Mouse (Mus musculus) urinary bladder, postnatal 14 days (tissue): ENCODE results near the gene Izumo2.
"Not testable (repeated sequence)": the region's sequence is repeated elsewhere in the genome, so short reads cannot be mapped to it uniquely, and the experiment has no call there.

Experiments used
- DNase-seq: peaks from one replicate; pipeline ENCODE4 v3.0.0; 2021; ENCODE audit warnings: low spot score

Gene Izumo2

DNA sequence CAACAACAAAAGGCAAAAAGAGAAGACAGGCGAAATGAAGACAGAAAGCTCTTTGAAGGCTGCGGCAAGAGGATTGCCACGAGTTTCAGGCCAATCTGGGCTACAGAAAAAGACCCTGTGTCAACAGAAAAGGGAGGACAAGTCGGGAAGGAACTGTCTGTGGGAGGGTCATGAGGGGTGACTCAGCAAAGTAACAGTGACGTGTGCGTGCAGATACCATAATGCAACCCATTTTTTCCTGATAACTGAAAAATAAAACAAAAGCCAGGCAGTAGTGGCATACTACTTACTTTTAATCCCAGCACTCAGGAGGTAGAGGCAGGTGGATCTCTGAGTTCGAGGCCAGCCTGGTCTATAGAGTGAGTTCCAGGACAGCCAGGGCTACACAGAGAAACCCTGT, 10.6 kb upstream of the Izumo2 start:
- DNase-seq = no peak

GRCm38 (mm10) chr7:44701921-44702320, 6.6 kb upstream of the Izumo2 start:
- peak; percentile 19 for DNase-seq

DNA sequence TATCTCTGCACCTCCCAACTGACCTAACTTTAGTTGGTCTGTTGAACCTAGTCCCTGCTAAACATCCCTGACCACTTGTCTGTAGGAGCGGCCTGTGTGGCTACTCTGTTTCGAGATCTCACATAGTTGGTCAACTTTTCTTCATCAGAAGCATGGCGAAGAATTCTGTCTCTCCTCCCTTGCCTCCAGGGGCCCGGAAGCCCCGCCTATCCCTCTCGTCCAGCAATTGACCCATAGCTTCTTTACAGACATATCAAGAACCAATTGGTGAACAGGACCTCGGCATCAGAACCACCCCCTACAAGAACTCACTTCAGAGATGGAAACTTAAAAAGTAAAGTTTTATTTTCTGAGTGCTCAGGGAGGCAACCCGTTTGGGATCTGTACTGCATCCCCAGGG, 5.6 kb upstream of the Izumo2 start:
- DNase-seq = no peak

- peak; percentile 27 for DNase-seq
These were observed 4.2 kb upstream of the Izumo2 start for GRCm38 (mm10) chr7:44704363-44704762.

DNA sequence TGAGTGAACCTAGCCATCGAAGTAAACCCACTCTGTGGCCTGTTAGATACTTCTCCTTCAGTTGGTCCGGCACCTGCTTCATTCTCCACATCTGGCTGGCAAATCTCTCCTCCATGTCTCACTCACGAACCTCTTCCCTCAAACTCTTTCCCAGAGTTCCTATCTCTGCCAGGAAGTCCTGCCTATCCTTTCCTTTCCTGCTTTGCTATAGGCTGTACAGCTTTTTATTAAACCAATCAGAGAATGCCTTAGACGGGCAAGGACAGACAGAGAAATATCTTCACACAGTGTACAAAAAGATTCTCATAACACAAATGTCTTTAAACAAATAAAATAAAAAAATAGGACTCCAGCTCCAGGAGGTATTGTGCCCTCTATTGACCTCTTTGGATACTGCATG, 3.5 kb upstream of the Izumo2 start:
- no peak for DNase-seq

GRCm38 (mm10) chr7:44706322-44706721, 2.2 kb upstream of the Izumo2 start:
- no peak for DNase-seq

GRCm38 (mm10) chr7:44707169-44707675, 1.3 kb upstream of the Izumo2 start:
- DNase-seq = no peak

DNA sequence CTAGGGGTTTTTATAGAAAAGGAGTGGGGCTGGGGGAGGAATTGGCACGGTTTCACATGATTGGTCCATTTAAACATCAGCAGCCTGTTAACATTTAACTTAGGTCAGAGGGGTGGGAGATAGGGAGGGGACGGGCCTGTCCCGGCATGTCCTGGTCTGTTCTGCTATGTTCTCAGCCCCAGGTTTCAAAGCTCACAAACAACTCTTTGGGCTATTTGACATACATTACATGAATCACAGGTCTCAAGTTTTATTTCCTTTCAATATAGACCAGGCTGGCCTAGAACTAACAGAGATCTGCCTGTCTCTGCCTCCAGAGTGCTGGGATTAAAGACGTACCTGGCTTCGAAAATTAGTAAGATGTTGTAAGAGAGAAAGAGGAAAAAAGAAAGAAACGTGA, 449 bp upstream of the Izumo2 start:
- not testable (repeated sequence) for DNase-seq

GRCm38 (mm10) chr7:44709881-44710280, 1.3 kb downstream of the Izumo2 start:
- no peak for DNase-seq

- DNase-seq = no peak
These were observed 13.5 kb downstream of the Izumo2 start for GRCm38 (mm10) chr7:44722058-44722457.

- DNase-seq = no peak
These were observed 15.8 kb downstream of the Izumo2 start for GRCm38 (mm10) chr7:44724316-44724715.

DNA sequence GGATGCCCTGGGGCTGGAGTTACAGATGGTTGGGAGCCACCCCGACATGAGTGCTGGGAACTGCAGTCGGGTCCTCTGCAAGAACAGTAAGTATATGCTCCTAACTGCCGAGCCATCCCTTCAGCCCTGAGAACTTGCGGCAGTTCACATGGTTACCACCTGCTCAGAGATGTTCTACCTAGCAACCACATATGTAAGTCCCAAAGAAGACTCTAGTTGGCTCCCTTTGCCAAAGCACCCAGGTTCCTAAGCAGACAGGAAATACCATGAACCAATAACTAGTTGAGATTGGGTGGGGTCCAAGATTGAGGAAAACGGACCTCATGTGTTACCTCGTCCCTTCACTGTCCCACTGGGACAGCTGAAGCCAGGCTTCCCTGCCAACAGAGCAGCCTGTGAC, 17.8 kb downstream of the Izumo2 start:
- no peak for DNase-seq

- no peak for DNase-seq
These were observed 18.6 kb downstream of the Izumo2 start for GRCm38 (mm10) chr7:44727151-44727550.

- no peak for DNase-seq
These were observed 19.8 kb downstream of the Izumo2 start for GRCm38 (mm10) chr7:44728082-44728975.

- DNase-seq = no peak
These were observed 25.2 kb downstream of the Izumo2 start for GRCm38 (mm10) chr7:44733723-44734122.

GRCm38 (mm10) chr7:44741361-44741760, 32.8 kb downstream of the Izumo2 start:
- DNase-seq = no peak

GRCm38 (mm10) chr7:44744270-44744669, 35.7 kb downstream of the Izumo2 start:
- no peak for DNase-seq

GRCm38 (mm10) chr7:44745076-44745475, 36.5 kb downstream of the Izumo2 start:
- peak; percentile 78 for DNase-seq

- no peak for DNase-seq
These were observed 38.6 kb downstream of the Izumo2 start for GRCm38 (mm10) chr7:44747115-44747514.

DNA sequence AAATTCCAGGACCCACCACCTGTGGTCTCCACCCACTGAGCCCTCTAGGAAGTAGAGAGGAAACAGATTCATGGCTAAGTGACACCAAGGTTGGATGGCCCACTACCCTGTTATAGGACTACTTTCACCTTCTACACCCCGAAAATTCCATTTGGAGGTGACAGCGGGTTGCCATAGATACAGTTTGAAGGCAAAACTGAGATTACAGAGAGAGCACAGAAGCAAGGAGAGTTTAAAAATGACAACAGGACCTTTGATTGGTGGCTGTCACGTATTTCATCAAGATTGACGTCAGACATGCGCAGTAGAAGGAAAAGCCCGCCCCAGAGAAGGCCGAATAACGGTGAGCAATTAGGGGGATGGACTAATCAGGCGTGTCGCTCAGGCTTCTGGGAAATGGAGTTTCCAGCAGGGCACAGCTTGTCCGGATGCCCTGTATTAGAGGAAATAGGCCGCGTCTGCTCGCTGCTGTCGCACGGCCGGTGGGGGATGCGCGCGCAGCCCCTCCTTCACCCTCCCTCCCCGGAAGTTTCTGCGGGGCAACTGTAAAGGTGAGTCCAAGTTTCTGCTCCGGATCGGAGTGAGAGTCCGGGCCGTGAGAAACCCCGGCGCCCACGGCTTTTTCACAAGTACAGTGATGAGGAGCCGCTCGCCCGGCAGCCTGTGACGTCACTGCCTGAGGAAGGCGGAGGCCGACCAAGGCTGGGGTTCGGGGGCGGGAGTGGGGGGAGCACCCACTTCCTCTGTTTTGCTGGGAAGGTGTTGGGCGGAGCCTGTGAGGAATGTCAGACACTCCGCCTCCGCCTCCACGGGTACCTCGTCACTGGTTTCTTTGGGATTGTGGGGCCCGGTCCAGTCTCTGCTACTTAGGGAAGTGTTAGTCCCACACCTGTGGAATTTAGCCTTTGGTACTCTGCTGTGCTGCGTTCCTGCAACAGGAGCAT, 39.8 kb downstream of the Izumo2 start, which contains the start of gene Vrk3:
Gene Vrk3, plus strand, starts transcription at position 313 of the 944 bp plus-strand sequence.
- peak; percentile 94 for DNase-seq

DNA sequence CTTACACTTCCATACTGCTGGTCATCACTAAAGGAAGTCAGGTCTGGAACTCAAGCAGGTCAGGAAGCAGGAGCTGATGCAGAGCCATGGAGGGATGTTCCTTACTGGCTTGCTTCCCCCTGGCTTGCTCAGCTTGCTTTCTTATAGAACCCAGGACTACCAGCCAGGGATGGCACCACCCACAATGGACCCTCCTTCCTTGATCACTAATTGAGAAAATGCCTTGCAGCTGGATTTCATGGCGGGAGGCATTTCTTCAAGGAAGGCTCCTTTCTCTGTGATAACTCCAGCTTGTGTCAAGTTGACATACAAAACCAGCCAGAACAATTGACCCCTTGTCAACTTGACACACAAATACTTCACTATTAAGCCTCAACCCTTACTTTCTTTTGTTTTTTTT, 42.4 kb downstream of the Izumo2 start, which contains the start of gene Zfp473:
Gene Zfp473, minus strand, starts transcription at position 101 of the 400 bp plus-strand sequence.
- not testable (repeated sequence) for DNase-seq

GRCm38 (mm10) chr7:44757164-44757563, 48.6 kb downstream of the Izumo2 start:
- DNase-seq = no peak
